Mouse (Mus musculus) ES-E14 (cell line): ENCODE measurements around the gene Dlg4.

Source experiments
- CHD2 ChIP-seq: IDR thresholded peaks from 2 replicates; pipeline ENCODE4 v1.6.1; 2014; ENCODE audit warnings: mild to moderate bottlenecking, low read depth, low read length, inconsistent platforms
- HCFC1 ChIP-seq: IDR thresholded peaks from 2 replicates; pipeline ENCODE4 v1.6.1; 2012; ENCODE audit warnings: low read length, inconsistent platforms, borderline replicate concordance; ENCODE audit not compliant: insufficient read depth

GRCm38 (mm10) chr11:69992932-69993331 is 23.8 kb upstream of the Dlg4 start:
- TF ChIP-seq CHD2 (no peak), HCFC1 (no peak)
